Mouse (Mus musculus): ENCODE results near the gene Stk11ip. TPM values are rescaled to one million over a fixed set of nuclear protein-coding genes. Genes with fewer than 3 reads are reported as not detected.

Stk11ip gene
- total RNA-seq, 2 experiments from 2014 or later: 7.9 to 11.3 TPM

- ATAC-seq (replicated peaks; ENCODE audit: poor library complexity): no peak
Measured at GRCm38 (mm10) chr1:75538597-75539190, 17.4 kb downstream of the Stk11ip start.

- no peak for ATAC-seq (replicated peaks; ENCODE audit: poor library complexity)
Measured at GRCm38 (mm10) chr1:75541496-75541895, 20.2 kb downstream of the Stk11ip start.

- ATAC-seq (replicated peaks; ENCODE audit: poor library complexity): no peak
Measured at GRCm38 (mm10) chr1:75544351-75544750, 23.0 kb downstream of the Stk11ip start.

DNA sequence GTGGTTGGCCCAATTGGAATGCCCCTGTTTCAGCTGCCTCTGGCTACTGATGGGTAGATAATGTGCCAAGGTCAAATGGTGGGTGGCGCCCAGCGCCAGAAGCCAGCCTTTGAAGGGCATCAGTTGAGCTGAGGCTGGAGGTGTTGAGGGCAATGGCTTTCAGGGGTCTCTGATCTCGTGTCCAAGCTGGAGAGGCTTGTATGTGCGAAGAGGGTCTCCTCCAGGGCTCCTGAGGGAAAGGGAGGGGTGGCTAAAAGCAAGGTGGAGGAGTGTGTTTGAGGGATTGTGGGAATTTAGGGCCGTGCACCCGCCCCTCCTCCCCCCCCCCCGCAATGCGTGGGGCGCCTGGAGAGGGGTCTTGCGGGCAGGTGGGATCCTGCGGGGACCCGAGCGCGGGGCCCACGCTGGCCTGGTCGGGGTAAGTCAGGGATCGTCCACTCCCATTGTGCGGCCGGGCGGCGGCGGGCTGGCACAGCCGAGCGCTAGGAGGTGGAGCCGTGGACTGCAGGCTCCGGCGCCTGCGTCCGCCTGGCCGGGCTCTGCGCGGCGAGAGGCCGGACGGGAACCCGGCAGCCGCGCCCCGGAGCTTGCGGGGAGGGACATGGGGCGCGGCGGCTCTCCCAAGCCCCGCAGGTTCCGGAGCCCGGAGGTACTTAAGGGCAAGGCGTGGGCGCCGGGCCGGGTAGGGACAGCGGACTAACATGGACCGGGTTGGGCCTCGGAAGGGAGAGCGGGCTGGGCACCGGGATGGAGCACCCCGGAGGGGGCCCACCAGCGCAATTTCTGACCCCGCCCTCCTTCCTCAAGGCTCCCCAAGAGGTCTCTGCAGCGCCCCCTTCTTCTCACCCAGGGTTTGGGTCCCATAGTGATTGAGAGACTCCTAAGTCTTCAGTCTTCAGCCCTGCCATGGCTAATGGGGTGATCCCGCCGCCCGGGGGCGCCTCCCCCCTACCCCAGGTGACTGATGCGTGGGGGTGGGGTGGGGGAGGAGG, 24.9 kb downstream of the Stk11ip start, which contains the start of gene Slc4a3:
Slc4a3 (plus strand) TSS at position 302 of the 992 bp plus-strand sequence.
- ATAC-seq (replicated peaks; ENCODE audit: poor library complexity): peak; percentile 71

GRCm38 (mm10) chr1:75547351-75547750, 26.0 kb downstream of the Stk11ip start:
- ATAC-seq (replicated peaks; ENCODE audit: poor library complexity): no peak

- no peak for ATAC-seq (replicated peaks; ENCODE audit: poor library complexity)
Measured at GRCm38 (mm10) chr1:75548083-75548482, 26.8 kb downstream of the Stk11ip start.

DNA sequence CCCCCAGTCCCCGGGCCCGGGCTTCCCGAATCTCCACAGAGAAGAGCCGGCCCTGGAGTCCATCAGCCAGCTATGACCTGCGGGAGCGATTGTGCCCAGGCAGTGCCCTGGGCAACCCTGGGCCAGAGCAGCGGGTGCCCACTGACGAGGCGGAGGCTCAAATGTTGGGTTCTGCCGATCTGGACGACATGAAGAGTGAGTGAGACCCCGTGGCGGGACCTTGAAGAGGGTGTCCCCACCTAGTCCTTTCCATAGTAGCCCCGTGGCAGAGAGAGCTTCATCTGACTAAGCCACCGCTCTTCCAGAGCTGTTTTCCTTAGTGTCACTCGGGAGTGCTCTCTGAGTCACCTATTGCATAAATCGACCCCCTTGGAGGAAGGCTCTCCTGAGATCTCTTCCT, 27.5 kb downstream of the Stk11ip start:
- ATAC-seq (replicated peaks; ENCODE audit: poor library complexity): no peak

- no peak for ATAC-seq (replicated peaks; ENCODE audit: poor library complexity)
Measured at GRCm38 (mm10) chr1:75549289-75550279, 28.3 kb downstream of the Stk11ip start.

GRCm38 (mm10) chr1:75550586-75550985, 29.3 kb downstream of the Stk11ip start:
- ATAC-seq (replicated peaks; ENCODE audit: poor library complexity): no peak

- ATAC-seq (replicated peaks; ENCODE audit: poor library complexity): no peak
Measured at GRCm38 (mm10) chr1:75555680-75556079, 34.4 kb downstream of the Stk11ip start.

DNA sequence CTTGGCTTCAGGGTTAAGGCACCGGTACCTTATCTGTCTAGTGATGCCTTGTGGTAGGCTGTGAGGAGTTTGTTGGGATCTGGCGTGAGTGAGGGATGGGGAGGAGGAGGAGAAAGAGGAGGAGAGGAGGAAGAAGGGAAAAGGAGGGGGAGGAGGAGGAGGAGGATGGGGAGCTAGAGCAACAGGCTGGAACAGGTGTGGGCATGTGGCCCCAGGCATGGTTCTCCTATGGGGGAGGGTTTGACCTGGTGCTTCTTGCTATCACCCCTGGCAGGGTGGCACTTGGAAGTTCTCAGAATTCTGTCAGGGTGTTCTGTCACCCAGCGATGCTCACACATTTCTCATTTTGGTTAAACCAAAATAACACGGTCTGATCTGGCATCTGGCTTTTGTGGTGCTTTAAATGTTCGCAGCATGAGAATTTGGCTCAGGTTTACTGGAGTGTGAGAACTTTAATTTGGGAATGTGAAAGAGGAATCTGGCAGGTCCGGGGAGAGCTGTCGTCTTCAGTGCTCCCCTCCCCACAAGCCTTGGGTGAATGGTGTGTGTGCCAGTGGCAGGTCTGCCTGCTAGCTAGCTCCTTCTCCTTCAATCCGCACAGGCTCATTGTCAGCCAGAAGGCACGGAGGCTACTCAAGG, 34.9 kb downstream of the Stk11ip start:
- no peak for ATAC-seq (replicated peaks; ENCODE audit: poor library complexity)

DNA sequence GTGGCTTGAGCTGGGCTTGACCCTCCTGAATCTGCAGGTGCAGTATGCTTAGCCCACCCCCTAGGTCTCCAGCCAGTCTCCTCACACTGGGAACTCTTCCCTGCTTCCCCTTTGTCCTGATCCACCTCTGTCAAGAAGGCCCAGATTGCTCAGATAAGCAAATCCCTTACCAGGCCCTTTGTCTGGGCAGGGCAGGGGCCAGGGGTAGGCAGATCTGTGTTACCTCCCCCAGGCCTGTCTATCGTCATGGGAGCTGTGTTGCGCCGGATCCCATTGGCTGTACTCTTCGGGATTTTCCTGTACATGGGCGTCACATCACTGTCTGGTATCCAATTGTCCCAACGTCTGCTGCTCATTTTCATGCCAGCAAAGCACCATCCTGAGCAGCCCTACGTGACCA, 35.7 kb downstream of the Stk11ip start:
- no peak for ATAC-seq (replicated peaks; ENCODE audit: poor library complexity)

GRCm38 (mm10) chr1:75558388-75559178, 37.3 kb downstream of the Stk11ip start:
- ATAC-seq (replicated peaks; ENCODE audit: poor library complexity): no peak

DNA sequence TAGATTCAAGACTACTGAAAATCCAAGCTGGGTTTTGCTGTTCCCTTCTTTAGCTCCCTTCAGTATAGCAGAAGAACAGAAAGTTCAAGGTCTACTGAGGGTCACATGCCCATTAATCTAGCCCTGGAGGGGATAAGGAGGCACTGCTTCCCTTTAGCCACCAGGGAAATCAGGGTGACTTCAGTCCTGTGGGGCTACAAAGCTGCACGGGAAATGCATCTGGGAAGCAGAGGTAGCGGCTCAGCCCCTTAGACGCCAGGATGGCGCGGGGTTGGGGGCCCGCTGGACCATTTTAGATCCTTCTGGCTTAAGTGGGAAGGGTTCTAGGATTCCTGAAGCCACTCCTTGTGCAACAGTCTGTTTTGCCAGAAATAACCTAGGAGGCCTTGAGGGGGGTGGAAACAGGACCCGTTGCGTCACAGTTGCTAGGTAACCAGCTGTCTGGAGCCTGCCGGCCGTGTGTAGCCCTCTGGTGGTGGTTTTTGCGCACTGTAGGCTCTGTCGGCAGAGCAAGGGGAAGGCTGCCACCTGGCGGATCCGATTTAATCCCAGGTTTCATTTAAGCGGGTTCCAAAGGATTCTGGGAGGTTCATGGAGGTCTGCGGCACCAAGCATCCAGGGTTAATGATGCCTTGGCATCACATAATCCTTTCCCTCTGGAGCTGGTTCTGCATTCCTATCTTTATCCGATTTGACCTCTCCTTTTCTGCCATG, 38.0 kb downstream of the Stk11ip start:
- peak; percentile 96 for ATAC-seq (replicated peaks; ENCODE audit: poor library complexity)

- no peak for ATAC-seq (replicated peaks; ENCODE audit: poor library complexity)
Measured at GRCm38 (mm10) chr1:75560206-75560913, 39.0 kb downstream of the Stk11ip start.

DNA sequence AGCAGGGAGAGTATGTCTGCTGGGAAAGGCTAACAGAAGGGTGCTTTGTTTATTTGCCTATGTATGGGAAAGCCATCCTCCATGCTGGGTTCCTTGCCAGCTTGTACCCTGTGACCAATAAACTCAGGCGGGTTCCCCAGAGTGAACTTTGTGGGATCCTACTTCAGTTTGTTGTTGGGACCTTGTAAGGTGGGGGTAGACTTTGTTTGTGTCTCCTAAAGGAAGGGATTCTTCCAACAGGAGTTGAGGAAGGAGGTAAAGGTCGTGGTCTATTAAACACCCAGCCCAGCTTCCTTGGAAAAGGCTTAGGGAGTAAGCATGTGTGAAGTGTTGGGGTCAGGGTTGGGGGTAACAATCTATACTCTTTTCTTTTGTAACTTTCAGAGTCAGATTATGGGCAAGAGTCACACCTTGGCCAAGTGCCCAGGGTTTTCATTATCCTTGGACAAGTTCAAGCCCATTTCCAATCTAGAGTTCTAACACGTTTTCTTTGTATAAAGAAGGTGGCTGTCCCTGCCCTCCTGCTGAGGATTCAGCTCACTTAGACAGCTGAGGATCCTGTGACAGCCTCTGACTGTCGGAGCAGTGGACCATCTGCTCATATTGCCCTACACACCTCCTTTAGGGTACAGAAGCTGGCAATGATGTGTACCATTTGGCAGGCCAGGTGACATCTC, 40.0 kb downstream of the Stk11ip start:
- no peak for ATAC-seq (replicated peaks; ENCODE audit: poor library complexity)

GRCm38 (mm10) chr1:75561898-75562238, 40.5 kb downstream of the Stk11ip start:
- ATAC-seq (replicated peaks; ENCODE audit: poor library complexity): no peak

GRCm38 (mm10) chr1:75564102-75564501, 42.8 kb downstream of the Stk11ip start:
- no peak for ATAC-seq (replicated peaks; ENCODE audit: poor library complexity)
